Mouse (Mus musculus) heart, embryonic 12.5 days (tissue): ENCODE measurements around the gene Rc3h1. TPM values are rescaled to one million over a fixed set of nuclear protein-coding genes. Genes with fewer than 3 reads are reported as not detected.

Experiments
- ATAC-seq: fragments of 200-750 bp; cut with Nextera tagmentation; 2 replicates; pipeline ENCODE4 v1.8.0; 2017; ENCODE audit warnings: moderate TSS enrichment, moderate library complexity; ENCODE audit not compliant: insufficient number of reproducible peaks, low FRiP score
- H3K27ac ChIP-seq: fragments of 300-500 bp; sonication (generic); 2 replicates; pipeline ENCODE4 v1.5.1; 2016; ENCODE audit warnings: mild to moderate bottlenecking, moderate library complexity; ENCODE audit not compliant: poor library complexity, severe bottlenecking
- H3K27me3 ChIP-seq: fragments of 300-500 bp; sonication (generic); replicated peaks from 2 replicates; pipeline ENCODE4 v1.6.1; 2016; ENCODE audit warnings: mild to moderate bottlenecking, moderate library complexity
- H3K36me3 ChIP-seq: fragments of 300-500 bp; sonication (generic); 2 replicates; pipeline ENCODE4 v1.6.1; 2016; ENCODE audit warnings: mild to moderate bottlenecking, moderate library complexity
- H3K4me1 ChIP-seq: fragments of 300-500 bp; sonication (generic); replicated peaks from 2 replicates; pipeline ENCODE4 v1.6.1; 2016; ENCODE audit warnings: mild to moderate bottlenecking
- H3K4me2 ChIP-seq: fragments of 300-500 bp; sonication (generic); 2 replicates; pipeline ENCODE4 v1.6.1; 2016; ENCODE audit warnings: mild to moderate bottlenecking, moderate library complexity
- H3K4me3 ChIP-seq: fragments of 300-500 bp; sonication (generic); 2 replicates; pipeline ENCODE4 v1.5.1; 2016; ENCODE audit warnings: mild to moderate bottlenecking
- H3K9ac ChIP-seq: fragments of 300-500 bp; sonication (generic); 2 replicates; pipeline ENCODE4 v1.6.1; 2016; ENCODE audit warnings: mild to moderate bottlenecking, moderate library complexity
- H3K9me3 ChIP-seq: fragments of 300-500 bp; sonication (generic); replicated peaks from 2 replicates; pipeline ENCODE4 v1.6.1; 2016; ENCODE audit warnings: mild to moderate bottlenecking, moderate library complexity
- WGBS: fragments of 180-500 bp; shearing (Covaris S2); methylation state at CpG from one replicate; pipeline ENCODE4 v1.1.7; 2016; 5-methylcytosine and 5-hydroxymethylcytosine counted together
- polyA plus RNA-seq: library from polyadenylated mRNA; unstranded; fragments of >200 nt; fragmentation: Nextera tagmentation; extraction: Ambion mirVana; gene quantifications from 2 replicates; pipeline ENCODE4 v1.2.1, GENCODE M21; 2016

The Rc3h1 gene
- polyA plus RNA-seq, 1 experiment from 2014 or later, result 7.9 TPM

GRCm38 (mm10) chr1:160989395-160989794 is 83.2 kb downstream of the Rc3h1 start:
- WGBS, result 80% methylated on average over 15 of the region's 15 CpGs

GRCm38 (mm10) chr1:160993851-160994250 is 87.6 kb downstream of the Rc3h1 start:
- H3K9me3 ChIP-seq, result no peaks in the 10 kb centered on the region
- 81% methylated on average over 6 of the region's 6 CpGs for WGBS
- no peak overlapping the region for H3K4me2 ChIP-seq
- no peaks in the 10 kb centered on the region for H3K27me3 ChIP-seq
- H3K4me3 ChIP-seq, result no peak overlapping the region
- no peak for ATAC-seq
- H3K36me3 ChIP-seq, result no peaks in the 10 kb centered on the region
- H3K4me1 ChIP-seq, result peaks cover 11% of the 10 kb centered on the region
- H3K27ac ChIP-seq, result no peak overlapping the region
- no peak overlapping the region for H3K9ac ChIP-seq

More at GRCm38 (mm10) chr1:160989395-160989794, 83.2 kb downstream of the Rc3h1 start:
- H3K9ac ChIP-seq, result no peak overlapping the region
- no peak for ATAC-seq
- no peak overlapping the region for H3K4me2 ChIP-seq
- H3K27me3 ChIP-seq, result no peaks in the 10 kb centered on the region
- no peaks in the 10 kb centered on the region for H3K4me1 ChIP-seq
- H3K4me3 ChIP-seq, result no peak overlapping the region
- no peak overlapping the region for H3K27ac ChIP-seq
- no peaks in the 10 kb centered on the region for H3K36me3 ChIP-seq
- no peaks in the 10 kb centered on the region for H3K9me3 ChIP-seq

DNA sequence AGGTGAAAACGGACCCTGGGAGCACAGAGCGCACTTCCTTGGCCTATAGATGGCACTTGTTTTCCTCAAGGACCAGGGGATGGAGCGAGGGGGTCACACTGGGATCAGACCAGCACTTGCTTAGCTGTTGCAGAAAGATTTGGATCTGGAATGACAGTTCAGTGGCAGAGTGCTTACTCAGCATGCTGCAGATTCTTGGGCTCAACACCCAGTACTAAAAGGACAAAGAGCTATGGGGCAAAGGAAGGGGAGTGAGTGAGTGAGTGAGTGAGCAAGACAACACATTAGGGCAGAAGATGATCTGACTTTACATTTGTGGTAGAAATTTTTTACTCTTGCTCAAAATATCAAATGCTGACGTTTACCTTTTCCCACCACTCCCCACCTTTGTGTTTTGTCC is 98.7 kb downstream of the Rc3h1 start:
- no peak overlapping the region for H3K27ac ChIP-seq
- ATAC-seq, result no peak
- 75% methylated on average over 4 of the region's 4 CpGs for WGBS

DNA sequence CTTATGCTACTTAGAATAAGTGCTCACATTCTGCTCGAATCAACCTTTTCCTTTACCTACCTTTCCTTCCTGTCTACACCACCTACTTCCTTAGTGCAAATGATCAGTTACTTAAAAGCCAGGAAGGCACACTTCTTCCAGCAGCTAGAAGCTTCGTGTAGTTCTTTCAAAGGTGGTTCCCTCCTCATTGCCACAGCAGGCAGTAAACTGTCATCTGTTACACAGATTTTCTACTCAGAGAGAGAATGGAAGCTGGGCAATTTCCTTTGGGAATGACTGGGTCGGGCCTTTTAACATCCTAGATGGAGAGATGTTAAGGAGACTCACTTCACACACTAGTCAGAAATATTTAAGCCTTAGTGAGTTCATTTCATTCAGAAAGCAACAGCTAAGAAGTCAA is 99.3 kb downstream of the Rc3h1 start:
- WGBS, result 64% methylated on average over 3 of the region's 3 CpGs
- Histone ChIP-seq H3K4me2 (no peak overlapping the region), H3K27me3 (no peaks in the 10 kb centered on the region), H3K9ac (no peak overlapping the region), H3K4me1 (no peaks in the 10 kb centered on the region), H3K36me3 (peaks cover 36% of the 10 kb centered on the region), H3K27ac (no peak overlapping the region), H3K9me3 (no peaks in the 10 kb centered on the region), H3K4me3 (no peak overlapping the region)
- no peak for ATAC-seq

More for the DNA sequence above, 98.7 kb downstream of the Rc3h1 start:
- Histone ChIP-seq H3K36me3 (peaks cover 39% of the 10 kb centered on the region), H3K4me2 (no peak overlapping the region), H3K4me1 (no peaks in the 10 kb centered on the region), H3K9me3 (no peaks in the 10 kb centered on the region), H3K9ac (no peak overlapping the region), H3K4me3 (no peak overlapping the region), H3K27me3 (no peaks in the 10 kb centered on the region)

DNA sequence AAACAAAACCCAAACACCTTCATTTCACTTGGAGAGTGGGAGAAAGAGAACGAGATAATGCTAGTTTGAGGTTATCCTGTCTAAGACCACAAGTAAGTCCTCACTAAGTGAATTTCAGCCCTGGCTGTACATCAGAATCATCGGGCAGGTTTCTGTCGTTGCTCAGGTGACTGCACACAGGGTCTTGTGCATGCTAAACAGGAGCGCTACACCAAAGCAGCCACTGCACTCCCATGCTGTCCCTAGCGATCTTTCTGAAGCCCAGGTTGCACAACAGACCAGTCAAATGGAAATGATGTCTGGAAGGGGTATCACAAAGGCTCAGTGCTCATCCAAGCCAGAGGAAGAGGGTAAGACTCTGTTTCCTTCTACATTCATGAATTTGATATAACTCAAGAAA is 100.3 kb downstream of the Rc3h1 start:
- ATAC-seq, result no peak
- no peak overlapping the region for H3K4me2 ChIP-seq
- H3K9ac ChIP-seq, result no peak overlapping the region
- no peaks in the 10 kb centered on the region for H3K4me1 ChIP-seq
- H3K9me3 ChIP-seq, result no peaks in the 10 kb centered on the region
- H3K36me3 ChIP-seq, result peaks cover 38% of the 10 kb centered on the region
- no peak overlapping the region for H3K4me3 ChIP-seq
- 81% methylated on average over 5 of the region's 5 CpGs for WGBS
- no peak overlapping the region for H3K27ac ChIP-seq
- H3K27me3 ChIP-seq, result no peaks in the 10 kb centered on the region

DNA sequence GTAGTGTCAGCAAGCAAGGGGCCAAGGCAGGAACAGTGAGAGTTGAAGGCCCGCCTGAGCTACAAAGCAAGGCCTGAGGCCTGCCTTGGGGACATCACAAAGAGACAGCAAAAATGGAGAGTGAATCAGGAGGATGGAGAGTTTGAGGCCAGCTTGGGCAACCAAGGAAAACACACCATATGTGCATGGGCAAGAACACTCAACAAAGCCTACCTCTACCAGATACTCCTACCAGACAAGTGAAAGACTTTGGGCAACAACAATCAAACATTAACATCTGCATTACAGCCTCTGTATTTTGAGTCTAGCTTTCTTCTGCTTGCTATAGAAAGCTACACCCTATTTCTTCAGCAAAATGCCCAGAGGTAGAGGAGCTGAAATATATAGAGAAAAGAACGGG is 101.8 kb downstream of the Rc3h1 start:
- no peak overlapping the region for H3K9ac ChIP-seq
- peaks cover 44% of the 10 kb centered on the region for H3K36me3 ChIP-seq
- WGBS, result 95% methylated on average over 2 of the region's 2 CpGs
- H3K27ac ChIP-seq, result no peak overlapping the region
- no peak overlapping the region for H3K4me3 ChIP-seq
- no peaks in the 10 kb centered on the region for H3K27me3 ChIP-seq
- no peak for ATAC-seq
- no peaks in the 10 kb centered on the region for H3K4me1 ChIP-seq
- no peaks in the 10 kb centered on the region for H3K9me3 ChIP-seq
- H3K4me2 ChIP-seq, result no peak overlapping the region

DNA sequence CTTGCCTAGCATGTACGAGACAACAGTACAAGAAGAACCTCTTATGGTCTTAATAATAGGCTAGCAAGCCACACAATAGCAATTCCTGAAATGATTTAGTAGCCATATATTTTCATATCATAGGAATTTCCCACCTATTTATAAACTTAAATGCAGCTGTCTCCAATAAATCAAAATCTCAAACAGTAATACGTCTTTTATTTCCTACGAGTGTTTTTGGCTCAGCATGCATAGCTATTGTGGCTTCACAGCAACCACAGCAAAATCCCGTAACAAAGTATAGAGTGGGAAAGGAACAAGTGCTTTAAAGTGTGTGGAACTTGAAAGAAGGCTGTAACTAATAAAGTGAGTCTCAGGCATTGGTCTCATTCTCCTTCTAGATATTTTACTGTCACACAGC is 104.2 kb downstream of the Rc3h1 start:
- Histone ChIP-seq H3K27ac (no peak overlapping the region), H3K9me3 (no peaks in the 10 kb centered on the region), H3K4me3 (no peak overlapping the region), H3K4me2 (no peak overlapping the region), H3K36me3 (peaks cover 36% of the 10 kb centered on the region), H3K4me1 (0 out of 2 replicates have a peak, but pooled peaks cover 2% of the 10 kb centered on the region), H3K27me3 (no peaks in the 10 kb centered on the region), H3K9ac (no peak overlapping the region)
- 91% methylated on average over 4 of the region's 4 CpGs for WGBS
- ATAC-seq, result no peak

GRCm38 (mm10) chr1:161016378-161016777 is 110.2 kb downstream of the Rc3h1 start:
- no peak for ATAC-seq
- Histone ChIP-seq H3K4me1 (0 out of 2 replicates have a peak, but pooled peaks cover 4% of the 10 kb centered on the region), H3K27ac (no peak overlapping the region), H3K4me2 (no peak overlapping the region), H3K9me3 (no peaks in the 10 kb centered on the region), H3K4me3 (no peak overlapping the region), H3K36me3 (peaks cover 50% of the 10 kb centered on the region), H3K27me3 (no peaks in the 10 kb centered on the region), H3K9ac (no peak overlapping the region)
- WGBS, result 80% methylated on average over 2 of the region's 2 CpGs

- Histone ChIP-seq H3K4me1 (0 out of 2 replicates have a peak, but pooled peaks cover 7% of the 10 kb centered on the region), H3K9me3 (no peaks in the 10 kb centered on the region), H3K27me3 (no peaks in the 10 kb centered on the region), H3K4me2 (no peak overlapping the region), H3K27ac (no peak overlapping the region), H3K4me3 (no peak overlapping the region), H3K36me3 (peaks cover 33% of the 10 kb centered on the region), H3K9ac (no peak overlapping the region)
- ATAC-seq, result no peak
- WGBS, result 90% methylated on average over 14 of the region's 14 CpGs
Measured at GRCm38 (mm10) chr1:161020051-161020450, 113.8 kb downstream of the Rc3h1 start.

Other genes with a start within 250 kb of the Rc3h1 start
- gene Rabgap1l, start 113.2 kb upstream of the Rc3h1 start, polyA plus RNA-seq, result 79.7 and 81.0 TPM in 2 replicates
- 2.1 and 2.3 TPM in 2 replicates for gene Serpinc1, start 72.2 kb downstream of the Rc3h1 start, polyA plus RNA-seq
- gene Zbtb37, start 128.4 kb downstream of the Rc3h1 start, polyA plus RNA-seq, result 7.8 and 8.1 TPM in 2 replicates
- 35.2 and 38.4 TPM in 2 replicates for gene Dars2, start 164.2 kb downstream of the Rc3h1 start, polyA plus RNA-seq
- gene Cenpl, start 164.3 kb downstream of the Rc3h1 start, polyA plus RNA-seq, result 17.0 and 17.8 TPM in 2 replicates
- 14.6 and 15.2 TPM in 2 replicates for gene Klhl20, start 225.1 kb downstream of the Rc3h1 start, polyA plus RNA-seq
- gene Ankrd45, start 236.3 kb downstream of the Rc3h1 start, polyA plus RNA-seq, result 3.4 and 4.0 TPM in 2 replicates